Mouse (Mus musculus) heart, embryonic 11.5 days (tissue): Measurements from ENCODE around the gene Tsen54. TPM values are rescaled to one million over a fixed set of nuclear protein-coding genes. Genes with fewer than 3 reads are reported as not detected.
A peak's percentile ranks its signal among the peaks of the same experiment; 100 is the strongest.

Experiments used
- ATAC-seq: fragments of 200-750 bp; cut with Nextera tagmentation; replicated peaks from 2 replicates; pipeline ENCODE4 v1.8.0; 2017; ENCODE audit warnings: moderate library complexity; ENCODE audit not compliant: insufficient number of reproducible peaks, low FRiP score, low TSS enrichment
- H3K27ac ChIP-seq: fragments of 300-500 bp; sonication (generic); 2 replicates; pipeline ENCODE4 v1.5.1; 2014; ENCODE audit warnings: mild to moderate bottlenecking, low read depth, low read length
- H3K27me3 ChIP-seq: fragments of 300-500 bp; sonication (generic); 2 replicates; pipeline ENCODE4 v1.6.1; 2014; ENCODE audit warnings: mild to moderate bottlenecking, low read length, mixed read lengths; ENCODE audit not compliant: control insufficient read depth, insufficient read depth
- H3K36me3 ChIP-seq: fragments of 300-500 bp; sonication (generic); 2 replicates; pipeline ENCODE4 v1.6.1; 2014; ENCODE audit warnings: mild to moderate bottlenecking, low read length, moderate library complexity, mixed read lengths; ENCODE audit not compliant: control insufficient read depth, insufficient read depth
- H3K4me1 ChIP-seq: fragments of 300-500 bp; sonication (generic); 2 replicates; pipeline ENCODE4 v1.6.1; 2014; ENCODE audit warnings: low read length; ENCODE audit not compliant: control insufficient read depth, insufficient read depth
- H3K4me2 ChIP-seq: fragments of 300-500 bp; sonication (generic); 2 replicates; pipeline ENCODE4 v1.6.1; 2014; ENCODE audit warnings: mild to moderate bottlenecking, moderate library complexity
- H3K4me3 ChIP-seq: fragments of 300-500 bp; sonication (generic); 2 replicates; pipeline ENCODE4 v1.5.1; 2014; ENCODE audit warnings: low read depth, low read length
- H3K9ac ChIP-seq: fragments of 300-500 bp; sonication (generic); 2 replicates; pipeline ENCODE4 v1.6.1; 2014; ENCODE audit warnings: mild to moderate bottlenecking, low read depth, low read length, moderate library complexity
- H3K9me3 ChIP-seq: fragments of 300-500 bp; sonication (generic); replicated peaks from 2 replicates; pipeline ENCODE4 v1.6.1; 2016; ENCODE audit warnings: low read length; ENCODE audit not compliant: control insufficient read depth
- WGBS: fragments of 180-500 bp; shearing (Covaris S2); extraction: QIAGEN DNeasy Blood & Tissue Kit; methylation state at CpG from one replicate; pipeline ENCODE4 v1.1.7; 2014; ENCODE audit not compliant: insufficient replicate concordance; 5-methylcytosine and 5-hydroxymethylcytosine counted together
- polyA plus RNA-seq: library from polyadenylated mRNA; unstranded; fragments of >200 nt; fragmentation: Nextera tagmentation; extraction: Ambion mirVana; gene quantifications from 2 replicates; pipeline ENCODE4 v1.2.1, GENCODE M21; 2014

Gene Tsen54
- polyA plus RNA-seq, 1 experiment from 2014 or later, result 20.8 TPM

DNA sequence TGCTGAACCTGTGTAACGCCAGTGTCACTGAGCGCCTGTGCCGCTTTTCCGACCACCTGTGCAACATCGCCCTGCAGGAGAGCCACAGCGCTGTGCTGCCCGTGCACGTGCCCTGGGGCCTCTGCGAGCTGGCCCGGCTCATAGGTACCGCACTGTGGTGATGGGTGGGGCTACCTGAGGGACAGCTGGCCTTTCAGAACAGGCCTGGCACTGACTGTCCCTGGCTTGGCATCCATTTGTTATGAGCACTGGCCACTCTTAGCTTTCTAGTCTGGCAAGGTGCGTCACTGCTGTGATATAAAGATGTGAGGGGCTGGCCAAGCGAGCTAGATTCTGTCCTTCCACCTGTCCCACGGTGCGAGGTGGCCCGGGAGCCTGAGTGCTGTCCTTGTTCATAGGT is 22.6 kb upstream of the Tsen54 start:
- no peak overlapping the region for H3K4me3 ChIP-seq
- H3K27me3 ChIP-seq, result no peaks in the 10 kb centered on the region
- H3K36me3 ChIP-seq, result peaks cover 60% of the 10 kb centered on the region
- no peak overlapping the region for H3K27ac ChIP-seq
- no peaks in the 10 kb centered on the region for H3K4me1 ChIP-seq
- no peak overlapping the region for H3K9ac ChIP-seq
- H3K4me2 ChIP-seq, result no peak overlapping the region
- WGBS, result 92% methylated on average over 16 of the region's 16 CpGs
- no peak for ATAC-seq
- no peaks in the 10 kb centered on the region for H3K9me3 ChIP-seq

DNA sequence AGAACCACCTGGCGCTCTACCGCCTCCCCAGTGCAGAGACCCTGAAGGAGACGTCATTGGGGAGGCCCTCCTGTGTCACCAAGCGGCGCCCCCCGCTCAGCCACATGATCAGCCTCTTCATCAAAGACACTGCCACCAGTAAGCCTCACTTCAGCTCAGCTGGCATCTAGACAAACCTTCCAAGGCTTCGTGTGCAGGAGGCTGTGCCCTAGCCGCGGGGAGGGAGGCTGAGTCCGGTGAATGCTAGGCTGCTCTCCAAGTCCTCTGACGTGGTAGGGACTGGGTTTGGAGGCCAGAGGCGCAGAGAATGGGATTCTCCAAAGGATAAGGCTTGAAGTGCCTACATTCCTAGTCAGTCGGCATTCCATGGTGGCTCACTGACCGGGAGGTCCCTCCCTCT is 22.2 kb upstream of the Tsen54 start:
- WGBS, result 82% methylated on average over 14 of the region's 14 CpGs
- no peak overlapping the region for H3K27ac ChIP-seq
- H3K9ac ChIP-seq, result no peak overlapping the region
- ATAC-seq, result no peak
- no peak overlapping the region for H3K4me2 ChIP-seq
- no peaks in the 10 kb centered on the region for H3K9me3 ChIP-seq
- no peaks in the 10 kb centered on the region for H3K4me1 ChIP-seq
- H3K4me3 ChIP-seq, result no peak overlapping the region
- no peaks in the 10 kb centered on the region for H3K27me3 ChIP-seq
- peaks cover 56% of the 10 kb centered on the region for H3K36me3 ChIP-seq

- 0 out of 2 replicates have a peak, but pooled peaks cover 3% of the 10 kb centered on the region for H3K4me1 ChIP-seq
- no peaks in the 10 kb centered on the region for H3K9me3 ChIP-seq
- no peak overlapping the region for H3K9ac ChIP-seq
- no peak for ATAC-seq
- WGBS, result 72% methylated on average over 15 of the region's 15 CpGs
- H3K4me2 ChIP-seq, result no peak overlapping the region
- H3K27me3 ChIP-seq, result no peaks in the 10 kb centered on the region
- H3K4me3 ChIP-seq, result no peak overlapping the region
- no peak overlapping the region for H3K27ac ChIP-seq
- H3K36me3 ChIP-seq, result peaks cover 62% of the 10 kb centered on the region
These were observed 17.6 kb upstream of the Tsen54 start for GRCm38 (mm10) chr11:115796898-115797297.

DNA sequence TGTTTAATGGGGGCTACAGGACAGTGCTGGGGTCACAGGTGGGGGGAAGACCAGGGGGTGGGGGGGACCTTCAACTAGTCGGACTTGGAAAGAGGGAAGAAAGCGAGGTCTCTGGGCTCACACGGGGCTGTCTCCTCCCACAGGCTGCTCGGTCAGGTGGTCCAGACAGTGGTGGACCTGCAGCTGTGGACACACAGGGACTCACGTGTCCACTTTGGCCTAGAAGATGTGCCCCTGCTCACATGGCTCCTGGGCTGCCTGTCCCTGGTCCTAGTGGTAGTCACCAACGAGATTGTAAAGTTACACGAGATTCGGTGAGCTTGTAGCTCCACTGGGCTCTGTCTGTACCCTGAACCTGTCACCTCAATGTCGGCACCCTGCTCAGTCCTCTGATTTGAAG is 16.9 kb upstream of the Tsen54 start:
- H3K27me3 ChIP-seq, result no peaks in the 10 kb centered on the region
- H3K4me1 ChIP-seq, result 0 out of 2 replicates have a peak, but pooled peaks cover 3% of the 10 kb centered on the region
- H3K36me3 ChIP-seq, result peaks cover 62% of the 10 kb centered on the region
- no peak overlapping the region for H3K9ac ChIP-seq
- no peak overlapping the region for H3K4me2 ChIP-seq
- no peak overlapping the region for H3K27ac ChIP-seq
- ATAC-seq, result no peak
- no peaks in the 10 kb centered on the region for H3K9me3 ChIP-seq
- WGBS, result 76% methylated on average over 9 of the region's 9 CpGs
- H3K4me3 ChIP-seq, result no peak overlapping the region

GRCm38 (mm10) chr11:115800981-115801380 is 13.5 kb upstream of the Tsen54 start:
- WGBS, result 87% methylated on average over 18 of the region's 18 CpGs
- no peak overlapping the region for H3K27ac ChIP-seq
- H3K9ac ChIP-seq, result no peak overlapping the region
- no peak overlapping the region for H3K4me3 ChIP-seq
- H3K4me1 ChIP-seq, result 0 out of 2 replicates have a peak, but pooled peaks cover 3% of the 10 kb centered on the region
- H3K4me2 ChIP-seq, result no peak overlapping the region
- no peak for ATAC-seq
- peaks cover 53% of the 10 kb centered on the region for H3K36me3 ChIP-seq
- H3K9me3 ChIP-seq, result no peaks in the 10 kb centered on the region
- H3K27me3 ChIP-seq, result no peaks in the 10 kb centered on the region

DNA sequence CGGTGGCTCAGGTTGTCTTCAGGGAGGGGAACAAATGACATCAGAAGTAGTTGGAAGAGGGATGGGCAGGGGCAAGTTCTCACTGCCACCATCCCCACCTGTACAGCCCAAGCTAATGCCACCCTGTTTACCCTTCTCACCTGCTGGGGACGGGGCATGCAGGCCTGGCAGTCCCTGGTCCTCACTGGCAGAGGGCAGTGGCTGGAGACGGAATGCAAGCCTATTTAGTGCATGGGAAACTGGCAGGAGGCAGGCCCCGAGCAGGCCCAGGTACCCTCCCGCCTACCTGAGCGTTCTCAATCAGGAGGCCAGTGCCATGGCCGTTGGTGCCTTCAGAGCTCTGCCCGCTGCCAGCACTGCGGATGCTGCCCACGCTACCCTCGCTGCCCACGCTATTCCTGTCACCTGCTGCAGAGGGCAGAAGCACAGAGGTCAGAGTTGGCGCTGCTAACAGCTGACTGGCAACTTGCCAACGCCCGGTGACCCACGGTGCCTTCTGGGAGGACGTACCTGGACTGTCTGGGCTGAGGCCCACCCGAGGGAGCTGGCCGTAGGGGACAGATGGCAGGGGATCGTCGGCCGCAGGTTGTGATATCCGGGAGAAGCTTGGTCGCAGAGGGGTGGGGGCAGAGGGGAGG is 11.3 kb upstream of the Tsen54 start:
- no peaks in the 10 kb centered on the region for H3K9me3 ChIP-seq
- peaks cover 10% of the 10 kb centered on the region for H3K4me1 ChIP-seq
- H3K36me3 ChIP-seq, result peaks cover 58% of the 10 kb centered on the region
- H3K27ac ChIP-seq, result no peak overlapping the region
- H3K9ac ChIP-seq, result no peak overlapping the region
- no peak for ATAC-seq
- H3K27me3 ChIP-seq, result no peaks in the 10 kb centered on the region
- H3K4me3 ChIP-seq, result no peak overlapping the region
- no peak overlapping the region for H3K4me2 ChIP-seq
- WGBS, result 89% methylated on average over 24 of the region's 24 CpGs

DNA sequence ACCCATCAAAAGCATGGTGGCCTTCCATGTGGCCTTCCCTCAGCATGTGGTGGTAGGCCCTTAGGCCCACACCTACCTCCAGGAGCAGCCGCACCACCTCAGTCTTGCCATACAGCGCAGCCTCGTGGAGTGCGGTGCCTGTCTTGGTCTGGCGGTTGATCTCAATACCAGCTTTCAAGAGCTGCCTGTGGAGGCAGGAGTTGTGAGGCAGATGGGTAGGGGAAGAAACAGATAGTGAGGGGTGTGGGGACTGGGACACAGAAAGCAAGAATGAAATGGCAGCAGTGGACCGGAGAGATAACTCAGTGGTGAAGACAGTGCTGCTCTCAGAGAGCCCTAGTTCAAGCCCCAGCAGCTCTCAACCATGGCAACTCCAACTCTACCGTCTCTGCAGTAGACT is 9.5 kb upstream of the Tsen54 start:
- no peak overlapping the region for H3K4me3 ChIP-seq

DNA sequence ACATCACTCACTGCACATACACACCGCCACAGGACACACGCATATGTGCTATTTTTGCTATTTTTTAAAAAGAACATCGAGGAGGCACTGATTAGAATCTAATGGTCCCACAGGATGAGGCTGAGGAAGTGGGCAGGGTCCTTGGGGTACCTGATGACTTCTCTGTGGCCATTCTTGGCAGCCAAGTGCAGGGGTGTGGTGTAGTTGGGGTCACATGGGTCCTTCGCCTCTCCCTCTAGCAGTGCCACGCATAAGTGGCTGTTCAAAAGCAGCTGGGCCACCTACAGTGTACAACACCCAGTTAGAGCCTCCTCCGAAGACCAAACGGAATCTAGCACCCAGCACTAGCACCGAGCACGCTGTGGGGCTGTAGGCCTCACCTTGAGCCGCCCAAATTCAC is 8.4 kb upstream of the Tsen54 start:
- Histone ChIP-seq H3K36me3 (peaks cover 39% of the 10 kb centered on the region), H3K27me3 (no peaks in the 10 kb centered on the region), H3K27ac (peak overlapping the region; percentile 22; the same call in 1 of the 2 replicates), H3K4me2 (no peak overlapping the region), H3K9ac (no peak overlapping the region), H3K4me3 (no peak overlapping the region), H3K9me3 (no peaks in the 10 kb centered on the region), H3K4me1 (peaks cover 36% of the 10 kb centered on the region)
- ATAC-seq, result no peak
- WGBS, result 93% methylated on average over 10 of the region's 10 CpGs

More for the DNA sequence above, 9.5 kb upstream of the Tsen54 start:
- peak overlapping the region; percentile 51 for H3K27ac ChIP-seq
- no peaks in the 10 kb centered on the region for H3K27me3 ChIP-seq
- 79% methylated on average over 7 of the region's 7 CpGs for WGBS
- no peak overlapping the region for H3K9ac ChIP-seq
- H3K36me3 ChIP-seq, result peaks cover 46% of the 10 kb centered on the region
- peaks cover 25% of the 10 kb centered on the region for H3K4me1 ChIP-seq
- ATAC-seq, result peak; percentile 36; the same call in 1 of the 2 replicates
- peak overlapping the region; percentile 22; the same call in 1 of the 2 replicates for H3K4me2 ChIP-seq
- no peaks in the 10 kb centered on the region for H3K9me3 ChIP-seq

GRCm38 (mm10) chr11:115807306-115807705 is 7.2 kb upstream of the Tsen54 start:
- no peaks in the 10 kb centered on the region for H3K9me3 ChIP-seq
- 81% methylated on average over 6 of the region's 6 CpGs for WGBS
- H3K4me1 ChIP-seq, result peaks cover 47% of the 10 kb centered on the region
- H3K9ac ChIP-seq, result no peak overlapping the region
- H3K4me3 ChIP-seq, result no peak overlapping the region
- ATAC-seq, result no peak
- H3K36me3 ChIP-seq, result peaks cover 31% of the 10 kb centered on the region
- H3K27ac ChIP-seq, result no peak overlapping the region
- no peaks in the 10 kb centered on the region for H3K27me3 ChIP-seq
- H3K4me2 ChIP-seq, result no peak overlapping the region
